Mouse (Mus musculus) frontal cortex, postnatal 36 days (tissue): ENCODE measurements at regions not wholly inside any gene's neighbourhood (a gene's known extent, or its start where the extent isn't known, plus 50 kb on each side); places are given as distances from the start of the nearest gene placed in this dataset.

Experiments used
- DNase-seq, 2 experiments: peaks; one replicate each; pipeline ENCODE4 v3.0.0; 2022; ENCODE audit warnings: low spot score in 2 of 2

DNA sequence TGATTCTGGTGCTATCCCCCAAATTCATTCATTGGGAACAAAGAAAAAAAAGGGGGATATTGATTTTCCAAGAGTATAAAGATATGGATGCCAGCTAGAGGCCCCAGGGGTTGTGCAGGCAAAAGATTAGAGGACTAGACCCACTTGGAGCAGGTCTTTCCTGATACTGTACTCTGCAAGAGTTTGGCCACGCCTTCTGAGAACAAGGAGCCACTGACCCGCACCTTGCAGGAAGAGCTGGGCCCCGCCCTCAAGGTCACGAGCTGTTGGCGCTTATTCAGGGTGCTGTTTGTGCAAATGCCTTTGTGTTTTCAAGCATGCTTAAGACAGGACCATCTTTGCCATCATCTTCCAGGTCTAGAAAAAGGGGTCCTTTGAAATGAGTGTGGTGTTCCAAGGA, 54.5 kb upstream of the Slc7a1 start:
- no peak for DNase-seq

DNA sequence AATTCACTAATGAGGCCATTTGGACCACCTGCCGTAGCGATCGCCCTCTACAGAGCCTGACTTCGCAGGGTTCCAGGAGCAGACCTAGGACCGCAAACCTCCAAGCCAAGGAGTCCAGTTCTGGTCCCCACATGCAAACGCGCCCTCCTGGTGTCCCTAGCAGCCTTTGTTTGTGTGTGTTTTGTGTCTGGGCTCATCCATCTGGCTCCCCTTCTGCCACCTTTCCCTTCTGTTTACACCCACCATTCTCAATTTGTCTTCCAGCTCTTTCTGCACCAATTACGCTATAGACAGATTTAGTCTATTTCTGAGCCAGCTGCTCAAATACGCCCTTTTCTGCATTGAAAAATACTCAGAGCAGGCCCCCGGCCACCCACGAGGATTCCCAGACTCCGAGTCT, 54.1 kb upstream of the Slc7a1 start:
- DNase-seq, result peak; percentile 31 to 84

DNA sequence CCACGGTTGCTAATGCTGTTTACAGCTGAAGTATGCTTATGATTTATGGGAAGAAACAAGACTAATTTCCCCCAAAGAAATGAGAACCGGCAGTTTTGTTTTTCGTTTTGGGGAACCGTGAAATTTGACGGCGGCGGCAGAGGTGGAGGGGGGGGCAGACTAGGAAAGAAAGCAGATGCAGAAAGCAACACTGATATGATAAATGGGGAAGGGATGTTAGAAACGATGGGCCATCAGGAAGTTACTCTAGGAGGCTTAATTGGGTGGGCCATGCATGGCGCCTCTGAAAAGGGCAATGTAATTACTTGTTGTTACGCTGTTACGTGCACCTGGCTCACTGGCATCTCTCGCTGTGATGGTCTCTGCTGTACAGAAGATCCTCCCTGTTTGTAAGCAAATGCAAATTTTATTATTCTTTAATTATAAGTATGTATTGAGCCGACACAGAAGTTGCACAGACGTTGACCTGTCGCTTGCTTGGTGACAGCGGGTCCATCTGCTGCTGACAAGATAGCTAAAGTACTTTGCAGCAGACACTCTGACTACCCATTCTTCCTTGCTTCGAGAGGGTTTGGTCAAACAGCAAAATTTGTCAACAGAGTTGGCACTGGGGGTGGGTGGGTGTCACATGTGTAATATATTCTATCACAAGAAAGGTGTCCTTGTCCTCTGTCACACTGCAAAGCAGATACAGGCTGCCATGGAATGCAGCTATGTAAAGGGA, 53.4 kb upstream of the Slc7a1 start:
- DNase-seq, result no peak

DNA sequence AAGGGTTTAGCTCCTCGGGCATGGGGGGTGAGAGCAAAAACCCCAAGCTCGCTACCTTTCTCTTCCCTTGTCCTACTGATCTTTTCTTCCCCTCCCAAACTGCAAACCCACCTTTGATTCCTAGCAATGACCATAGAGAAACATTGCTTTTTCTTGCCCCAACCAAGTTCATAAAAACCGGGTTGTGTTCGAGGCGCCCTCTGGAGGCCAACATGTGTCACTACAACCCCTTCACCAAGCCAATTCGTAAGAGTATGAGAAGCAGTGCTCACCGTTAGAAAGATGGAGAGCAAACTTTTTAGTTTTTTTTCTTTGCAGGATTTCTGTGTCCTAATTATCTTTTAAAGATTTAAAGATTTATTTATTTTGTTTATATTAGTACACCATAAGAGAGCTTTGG, 52.1 kb upstream of the Slc7a1 start:
- DNase-seq, result peak; percentile 42 to 56

GRCm38 (mm10) chr5:148450924-148451323, 51.2 kb upstream of the Slc7a1 start:
- peak; percentile 45 to 48 for DNase-seq
